ENCODE assay signal across 18 mouse cellular contexts in genomic region chr17:34200772-34201505, GRCm38 (mm10). TPM values are rescaled to one million over a fixed set of nuclear protein-coding genes. Genes with fewer than 3 reads are reported as not detected.
DNase-seq lines count a peak whose midpoint lies in the region; ATAC-seq and TF ChIP-seq lines count a peak whose summit lies in the region.
"Had no signal": no experiment of that assay in that cellular context is flagged by ENCODE, and none has a peak within 500 bp of the region (broad histone marks: within the 10 kb centered on the region; RNA-seq: fewer than 3 reads in every experiment).

No protein-coding gene starts in this region.

- H3K36me3 ChIP-seq in heart, embryonic 16.5 days (ENCODE audit: control insufficient read depth, insufficient read depth): no peaks in the 10 kb centered on the region
- peaks cover 30 to 44% of the 10 kb centered on the region in 2 experiments for H3K36me3 ChIP-seq in CH12.LX (replicated peaks in 1 of 2; ENCODE audit: control insufficient read depth in 1 of 2, insufficient read depth in 1 of 2, low read length in 1 of 2)
- H3K36me3 ChIP-seq: embryonic facial prominence, embryonic 10.5 days; hindbrain, embryonic 12.5 days had no signal

- H3K4me3 ChIP-seq in heart, embryonic 16.5 days (ENCODE audit: low read length): no peak overlapping the region
- H3K4me3 ChIP-seq in CH12.LX (replicated peaks in 1 of 3; ENCODE audit: low read depth in 2 of 3, low read length in 2 of 3, poor library complexity in 1 of 3): peak overlapping the region in 1 of 3 experiments; percentile 6
- H3K4me3 ChIP-seq: embryonic facial prominence, embryonic 10.5 days; hindbrain, embryonic 12.5 days had no signal

- TF ChIP-seq RAD21 in CH12.LX (IDR thresholded peaks at IDR 0.05; ENCODE audit: low read depth, low read length): no peak

- H3K79me2 ChIP-seq in CH12.LX (replicated peaks; ENCODE audit: control insufficient read depth, extremely low read depth, insufficient read depth, poor library complexity, severe bottlenecking): peaks cover 44% of the 10 kb centered on the region

- no peaks in the 10 kb centered on the region for H3K9me3 ChIP-seq in heart, embryonic 16.5 days (replicated peaks; ENCODE audit: control insufficient read depth, low read length)
- no peaks in the 10 kb centered on the region for H3K9me3 ChIP-seq in CH12.LX (replicated peaks; ENCODE audit: low read length)
- H3K9me3 ChIP-seq: embryonic facial prominence, embryonic 10.5 days; hindbrain, embryonic 12.5 days had no signal

- peaks cover 35% of the 10 kb centered on the region for H3K27me3 ChIP-seq in heart, embryonic 16.5 days (ENCODE audit: control insufficient read depth, insufficient read depth, low read length)
- H3K27me3 ChIP-seq in CH12.LX (replicated peaks): no peaks in the 10 kb centered on the region

- H3K27ac ChIP-seq in heart, embryonic 16.5 days (ENCODE audit: low read length): peak overlapping the region; percentile 22; the same call in 1 of the 2 replicates
- H3K27ac ChIP-seq in CH12.LX (ENCODE audit: insufficient read depth, low read depth): peak overlapping the region; percentile 45
- H3K27ac ChIP-seq: embryonic facial prominence, embryonic 10.5 days; hindbrain, embryonic 12.5 days had no signal

- H3K4me1 ChIP-seq in heart, embryonic 16.5 days (ENCODE audit: control insufficient read depth, insufficient read depth, low read length): peaks cover 21% of the 10 kb centered on the region; the same call in 1 of the 2 replicates
- peaks cover 12 to 43% of the 10 kb centered on the region in 2 experiments for H3K4me1 ChIP-seq in CH12.LX (ENCODE audit: control insufficient read depth in 1 of 2, insufficient read depth in 2 of 2)

- dilution Hi-C loops in CH12.LX (cut with MboI; ENCODE audit: extremely low pct_ligation_motif_present, extremely low pct_unique_long_range_greater_than_20kb, low sequenced_read_pairs): no loop called here

- 81% methylated on average over 16 of the region's 16 CpGs for WGBS in heart, embryonic 16.5 days

- DNase-seq in heart, postnatal 4 days: no peak
- no peak for DNase-seq in CH12.LX (ENCODE audit: extremely low read depth)
- DNase-seq in thymus, postnatal 0 days (ENCODE audit: low spot score): peak; percentile 57
- peak; percentile 66 for DNase-seq in thymus, postnatal 4 days
- DNase-seq in layer of hippocampus, adult 18-20 months (ENCODE audit: low spot score in 2 of 2): no peak
- DNase-seq: adrenal gland, postnatal 10 days; cerebellum, adult 18-20 months; cerebellum, adult 9-11 months; cerebellum, postnatal 36 days; gastrocnemius, postnatal 36 days had no signal

- ATAC-seq in heart, embryonic 16.5 days (replicated peaks; ENCODE audit: extremely low read depth, insufficient read depth, low FRiP score): no peak
- ATAC-seq in megakaryocyte progenitor cell, adult 5-6 weeks (replicated peaks; ENCODE audit: poor library complexity): no peak
- ATAC-seq: forebrain, embryonic 14.5 days; hindbrain, embryonic 16.5 days had no signal

- no peak for TF ChIP-seq EP300 in CH12.LX (IDR thresholded peaks at IDR 0.05; ENCODE audit: low read length)

- H3K4me2 ChIP-seq in heart, embryonic 16.5 days (ENCODE audit: low read depth, low read length): 0 out of 2 replicates have a peak overlapping the region, but pooled peaks have one; percentile 5
- H3K4me2 ChIP-seq in CH12.LX (ENCODE audit: insufficient read depth, low read depth, poor library complexity, severe bottlenecking): peak overlapping the region; percentile 89
- H3K4me2 ChIP-seq: hindbrain, embryonic 12.5 days had no signal

- H3K9ac ChIP-seq in heart, embryonic 16.5 days (ENCODE audit: low read length): no peak overlapping the region
- peak overlapping the region; percentile 58 for H3K9ac ChIP-seq in CH12.LX (ENCODE audit: insufficient read depth, low read depth)
- H3K9ac ChIP-seq: hindbrain, embryonic 12.5 days had no signal

- TF ChIP-seq POLR2A in CH12.LX (IDR thresholded peaks at IDR 0.05; ENCODE audit: low read depth, low read length): no peak

- TF ChIP-seq CTCF in CH12.LX (conservative IDR thresholded peaks at IDR 0.05 in 1 of 2, IDR thresholded peaks at IDR 0.05 in 1 of 2; ENCODE audit: low read depth in 2 of 2, low read length in 2 of 2): no peak

- in situ Hi-C loops in CH12.LX (cut with MboI; ENCODE audit: low pct_ligation_motif_present, low pct_unique_long_range_greater_than_20kb, low sequenced_read_pairs): no loop called here

TF ChIP-seq in CH12.LX, 34 proteins besides CTCF, POLR2A, EP300 and RAD21:
- TF ChIP-seq SIN3A (IDR thresholded peaks at IDR 0.05; ENCODE audit: low read length) (no peak), ZMIZ1 (IDR thresholded peaks at IDR 0.05; ENCODE audit: low read depth, low read length) (no peak), CHD1 (IDR thresholded peaks at IDR 0.05; ENCODE audit: low read depth, low read length) (no peak; the same call in 1 of the 2 replicates), TBP (conservative IDR thresholded peaks at IDR 0.05; ENCODE audit: low read depth, low read length) (no peak), KAT2A (IDR thresholded peaks at IDR 0.05; ENCODE audit: insufficient replicate concordance, low read length) (no peak), SMC3 (IDR thresholded peaks at IDR 0.05; ENCODE audit: low read depth, low read length) (no peak), BHLHE40 (IDR thresholded peaks at IDR 0.05; ENCODE audit: low read depth, low read length) (no peak), MAFK (IDR thresholded peaks at IDR 0.05; ENCODE audit: insufficient replicate concordance, low read length) (no peak), IRF4 (IDR thresholded peaks at IDR 0.05; ENCODE audit: low read depth, low read length) (no peak), ZNF384 (IDR thresholded peaks at IDR 0.05; ENCODE audit: low read depth, low read length) (no peak), MXI1 (IDR thresholded peaks at IDR 0.05; ENCODE audit: low read depth, low read length) (no peak), JUND (conservative IDR thresholded peaks at IDR 0.05; ENCODE audit: low read depth, low read length) (no peak)

RNA-seq across cellular contexts. Expression of gene Tap2, which starts 2.4 kb away (rescaled TPM):
- 10.9 and 21.4 TPM in 2 replicates for polyA plus RNA-seq in heart, embryonic 16.5 days (2015; fragmentation: Nextera tagmentation; extraction: Ambion mirVana)
- total RNA-seq in heart, postnatal 4 days (2021): 10 to 100 TPM; 10.7 to 12.3 TPM
- total RNA-seq in CH12.LX (2012; rRNA removed): 110 and 116 TPM in 2 replicates
- 54.8 and 62.2 TPM in 2 replicates for total RNA-seq in CH12.LX (2014; rRNA removed)
- polyA plus RNA-seq in CH12.LX (2012; ENCODE audit: insufficient read length, low read depth): 121 and 124 TPM in 2 replicates
- polyA plus RNA-seq in thymus, postnatal 0 days (2015; fragmentation: Nextera tagmentation; extraction: Ambion mirVana): 140 and 153 TPM in 2 replicates
- 10 to 100 TPM in 1 of 2 experiments, 1 to 10 TPM in 1; 8.4 to 12.8 TPM for total RNA-seq in layer of hippocampus, adult 18-20 months (2021)
- total RNA-seq in megakaryocyte progenitor cell, adult 5-6 weeks (2015): 8.5 and 17.1 TPM in 2 replicates
- total RNA-seq in megakaryocyte progenitor cell, adult 5-6 weeks (2017): 54.6 and 67.9 TPM in 2 replicates

RNA-seq across cellular contexts. Expression of gene Psmb8, which starts 3.4 kb away (rescaled TPM):
- 31.8 and 87.6 TPM in 2 replicates for polyA plus RNA-seq in heart, embryonic 16.5 days (2015; fragmentation: Nextera tagmentation; extraction: Ambion mirVana)
- 1 to 10 TPM; 3.7 to 7.0 TPM for total RNA-seq in heart, postnatal 4 days (2021)
- 989 and 1,092 TPM in 2 replicates for total RNA-seq in CH12.LX (2012; rRNA removed)
- total RNA-seq in CH12.LX (2014; rRNA removed): 846 and 857 TPM in 2 replicates
- polyA plus RNA-seq in CH12.LX (2012; ENCODE audit: insufficient read length, low read depth): 652 and 654 TPM in 2 replicates
- 875 and 899 TPM in 2 replicates for polyA plus RNA-seq in thymus, postnatal 0 days (2015; fragmentation: Nextera tagmentation; extraction: Ambion mirVana)
- total RNA-seq in layer of hippocampus, adult 18-20 months (2021): 1 to 10 TPM; 4.1 to 5.8 TPM
- 289 and 290 TPM in 2 replicates for total RNA-seq in megakaryocyte progenitor cell, adult 5-6 weeks (2015)
- total RNA-seq in megakaryocyte progenitor cell, adult 5-6 weeks (2017): 461 and 471 TPM in 2 replicates

RNA-seq across cellular contexts. Expression of gene Psmb9, which starts 13.4 kb away (rescaled TPM):
- polyA plus RNA-seq in heart, embryonic 16.5 days (2015; fragmentation: Nextera tagmentation; extraction: Ambion mirVana): 15.0 and 32.2 TPM in 2 replicates
- total RNA-seq in heart, postnatal 4 days (2021): 1 to 10 TPM; 2.5 to 3.8 TPM
- total RNA-seq in CH12.LX (2012; rRNA removed) (435 and 547 TPM in 2 replicates), CH12.LX (2014; rRNA removed) (156 and 159 TPM in 2 replicates)
- 192 and 196 TPM in 2 replicates for polyA plus RNA-seq in CH12.LX (2012; ENCODE audit: insufficient read length, low read depth)
- polyA plus RNA-seq in thymus, postnatal 0 days (2015; fragmentation: Nextera tagmentation; extraction: Ambion mirVana): 251 and 261 TPM in 2 replicates
- 1 to 10 TPM; 2.1 to 3.7 TPM for total RNA-seq in layer of hippocampus, adult 18-20 months (2021)
- 112 and 120 TPM in 2 replicates for total RNA-seq in megakaryocyte progenitor cell, adult 5-6 weeks (2015)
- 122 and 126 TPM in 2 replicates for total RNA-seq in megakaryocyte progenitor cell, adult 5-6 weeks (2017)

RNA-seq across cellular contexts. Expression of gene Tap1, which starts 13.6 kb away (rescaled TPM):
- 5.7 and 11.1 TPM in 2 replicates for polyA plus RNA-seq in heart, embryonic 16.5 days (2015; fragmentation: Nextera tagmentation; extraction: Ambion mirVana)
- total RNA-seq in heart, postnatal 4 days (2021): 1 to 10 TPM; 4.8 to 5.4 TPM
- 164 and 184 TPM in 2 replicates for total RNA-seq in CH12.LX (2012; rRNA removed)
- total RNA-seq in CH12.LX (2014; rRNA removed): 90.1 and 102 TPM in 2 replicates
- polyA plus RNA-seq in CH12.LX (2012; ENCODE audit: insufficient read length, low read depth): 157 and 161 TPM in 2 replicates
- 81.6 and 87.3 TPM in 2 replicates for polyA plus RNA-seq in thymus, postnatal 0 days (2015; fragmentation: Nextera tagmentation; extraction: Ambion mirVana)
- total RNA-seq in layer of hippocampus, adult 18-20 months (2021): 1 to 10 TPM; 3.6 to 3.9 TPM
- 27.6 and 30.5 TPM in 2 replicates for total RNA-seq in megakaryocyte progenitor cell, adult 5-6 weeks (2015)
- total RNA-seq in megakaryocyte progenitor cell, adult 5-6 weeks (2017): 62.5 and 82.8 TPM in 2 replicates

RNA-seq across cellular contexts. Expression of gene H2-Ob, which starts 37.8 kb away (rescaled TPM):
- 0.17 and 0.24 TPM in 2 replicates for polyA plus RNA-seq in heart, embryonic 16.5 days (2015; fragmentation: Nextera tagmentation; extraction: Ambion mirVana)
- under 1 TPM; 0.23 to 0.38 TPM for total RNA-seq in heart, postnatal 4 days (2021)
- total RNA-seq in CH12.LX (2012; rRNA removed): 8.4 and 13.7 TPM in 2 replicates
- total RNA-seq in CH12.LX (2014; rRNA removed): 31.9 and 39.7 TPM in 2 replicates
- polyA plus RNA-seq in CH12.LX (2012; ENCODE audit: insufficient read length, low read depth): 19.9 and 27.2 TPM in 2 replicates
- polyA plus RNA-seq in thymus, postnatal 0 days (2015; fragmentation: Nextera tagmentation; extraction: Ambion mirVana): 2.6 and 2.8 TPM in 2 replicates
- under 1 TPM; 0.20 to 0.37 TPM for total RNA-seq in layer of hippocampus, adult 18-20 months (2021)
- 6.6 and 13.1 TPM in 2 replicates for total RNA-seq in megakaryocyte progenitor cell, adult 5-6 weeks (2015)
- total RNA-seq in megakaryocyte progenitor cell, adult 5-6 weeks (2017): 3.7 and 8.6 TPM in 2 replicates
- polyA plus RNA-seq: C2C12; embryonic facial prominence, embryonic 10.5 days; heart, embryonic 14.5 days; hindbrain, embryonic 12.5 days had no signal

Comparison
In these comparisons a context has a peak if more than half of its experiments do, and no peak if none do; other contexts are left out.
1. DNase-seq: peak in thymus, postnatal 0 days (single experiment) and thymus, postnatal 4 days (single experiment); none in heart, postnatal 4 days (single experiment), CH12.LX (single experiment) and layer of hippocampus, adult 18-20 months (0 of 2).
2. RNA of gene Psmb8, which starts 3.4 kb away (total RNA-seq): 846 to 1,092 TPM in CH12.LX and 289 to 471 TPM in megakaryocyte progenitor cell, adult 5-6 weeks; 3.7 to 7.0 TPM in heart, postnatal 4 days and 4.1 to 5.8 TPM in layer of hippocampus, adult 18-20 months; every median in the first group is over 10 times any median in the second.
3. RNA of gene Psmb9, which starts 13.4 kb away (total RNA-seq): 156 to 547 TPM in CH12.LX and 112 to 126 TPM in megakaryocyte progenitor cell, adult 5-6 weeks; 2.5 to 3.8 TPM in heart, postnatal 4 days and 2.1 to 3.7 TPM in layer of hippocampus, adult 18-20 months; every median in the first group is over 10 times any median in the second.